Mouse (Mus musculus): ENCODE measurements around the gene Itpkc.

Gene Itpkc

DNA sequence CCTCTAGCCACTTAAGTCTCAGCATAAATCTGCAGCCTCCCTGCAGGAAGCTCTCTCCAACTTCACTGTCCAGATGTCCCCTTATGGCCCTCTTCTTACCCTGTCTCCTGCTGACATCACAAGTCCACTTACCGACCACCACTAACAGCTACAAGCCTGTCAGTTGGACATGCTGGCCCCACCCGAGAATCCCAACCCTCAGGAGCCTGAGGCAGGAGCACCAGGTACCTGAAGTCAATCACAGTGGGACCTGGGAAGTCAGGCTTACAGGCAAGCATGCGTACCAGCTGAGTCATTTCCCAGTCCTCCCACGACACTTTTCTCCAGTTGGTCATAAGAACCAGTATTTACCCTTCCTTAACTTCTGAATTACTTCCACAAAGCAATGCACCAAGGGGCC lies 34.7 kb downstream of the Itpkc start:
- DNase-seq (ENCODE audit: low spot score in 2 of 2) = no peak

DNA sequence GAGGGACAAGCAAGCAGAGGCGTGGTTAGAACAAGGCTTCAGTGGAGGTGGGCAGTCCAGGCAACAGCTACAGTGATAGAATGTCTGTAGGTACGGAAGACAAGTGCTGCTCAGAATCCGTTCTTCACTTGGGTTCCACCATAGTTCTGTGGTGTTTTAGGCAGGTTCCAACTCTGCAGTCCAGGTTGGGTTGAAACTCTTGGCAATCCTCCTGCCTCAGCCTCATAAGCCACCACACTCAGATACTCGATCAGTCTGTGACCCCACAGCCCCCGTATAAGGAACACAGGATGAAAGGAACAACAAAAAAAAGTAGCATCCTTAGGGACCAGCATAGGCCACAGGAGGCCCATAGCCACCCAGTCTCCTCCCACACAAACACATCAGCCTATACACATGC lies 36.0 kb downstream of the Itpkc start:
- DNase-seq (ENCODE audit: low spot score in 2 of 2) = no peak

DNA sequence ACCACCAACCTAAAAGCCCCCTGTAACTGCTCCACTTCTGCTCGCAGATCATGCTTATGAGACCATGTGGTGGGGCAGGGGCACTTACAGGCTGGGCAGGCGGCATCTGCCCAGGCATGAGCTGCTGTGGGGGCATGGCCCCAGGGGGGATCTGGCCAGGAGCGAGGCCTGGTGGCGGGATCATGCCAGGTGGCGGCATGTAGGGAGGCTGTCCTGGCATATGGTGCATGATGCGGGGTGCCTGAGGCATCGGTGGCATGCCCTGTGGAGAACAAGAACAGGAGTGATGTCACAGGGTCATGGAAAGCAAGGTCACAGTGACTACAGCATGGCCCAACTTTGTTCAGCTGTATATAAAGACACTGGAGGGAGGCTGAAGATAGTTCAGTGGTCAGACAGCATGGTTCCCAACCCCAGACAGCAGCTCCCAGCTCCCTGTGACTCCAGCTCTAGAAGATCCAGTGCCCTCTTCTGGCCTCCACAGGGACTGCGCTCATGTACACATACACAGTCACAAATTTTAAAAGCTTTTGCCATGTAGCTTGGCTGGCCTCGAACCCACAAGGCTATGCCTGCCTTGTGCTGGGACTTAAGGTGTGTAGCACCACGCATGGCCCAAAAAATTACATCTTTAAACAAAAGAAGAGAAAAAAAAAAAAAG lies 39.1 kb downstream of the Itpkc start:
- no peak for DNase-seq (ENCODE audit: low spot score in 2 of 2)

DNA sequence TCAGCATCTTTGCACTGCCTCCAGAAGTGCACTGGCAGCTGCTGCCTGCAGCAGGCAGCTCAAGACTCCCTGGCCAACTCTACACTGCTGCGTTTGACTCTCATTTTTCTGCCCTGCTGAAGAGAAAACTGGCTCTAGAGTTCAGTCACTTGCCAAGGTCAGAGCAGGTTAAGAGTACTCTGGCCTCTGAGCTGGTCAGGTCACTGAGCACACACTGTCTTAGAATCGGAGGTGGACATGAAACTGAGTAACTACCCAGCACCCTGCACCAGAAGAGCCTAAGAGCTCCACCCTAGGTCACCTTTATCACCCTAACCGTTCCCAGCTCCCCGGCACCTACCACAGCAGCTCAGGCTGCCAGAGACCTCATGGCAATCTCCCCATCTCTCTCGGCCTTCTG lies 42.5 kb downstream of the Itpkc start:
- no peak for DNase-seq (ENCODE audit: low spot score in 2 of 2)

DNA sequence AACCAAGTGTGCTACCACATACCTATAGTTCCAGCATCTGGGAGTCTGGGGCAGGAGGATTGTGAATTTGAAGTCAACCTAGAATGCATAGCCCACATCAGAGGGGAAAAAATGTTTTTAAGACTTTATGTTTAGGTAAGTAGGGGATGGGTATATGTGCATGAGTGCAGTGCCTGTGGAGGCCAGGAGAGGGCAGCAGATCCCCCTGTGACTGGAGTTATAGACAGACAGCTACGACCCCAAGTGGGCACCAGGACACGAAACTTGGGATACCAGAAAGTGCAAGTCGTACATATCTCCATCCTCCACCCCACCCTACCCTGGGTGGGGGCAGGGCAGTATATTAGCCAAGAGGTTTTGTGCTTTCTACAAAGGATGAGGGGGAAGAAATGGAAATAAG lies 43.5 kb downstream of the Itpkc start:
- DNase-seq (ENCODE audit: low spot score in 2 of 2) = no peak

DNA sequence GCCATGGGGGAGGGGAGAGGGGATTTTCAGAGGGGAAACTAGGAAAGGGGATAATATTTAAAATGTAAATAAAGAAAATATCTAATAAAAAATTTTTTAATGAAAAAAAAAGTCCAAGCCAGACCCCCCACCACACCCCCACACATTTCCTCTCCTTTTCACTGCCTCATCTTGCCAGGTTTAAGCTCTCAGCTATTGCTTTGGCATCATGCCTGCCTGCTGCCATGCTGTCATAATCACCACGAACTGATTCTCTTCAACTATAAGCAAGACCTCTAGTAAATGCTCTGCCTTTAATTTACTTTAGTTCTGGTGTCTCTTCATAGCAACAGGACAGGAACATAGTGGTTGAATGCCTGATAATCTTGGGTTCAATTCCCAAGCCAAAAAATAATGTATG lies 46.0 kb downstream of the Itpkc start:
- no peak for DNase-seq (ENCODE audit: low spot score in 2 of 2)

DNA sequence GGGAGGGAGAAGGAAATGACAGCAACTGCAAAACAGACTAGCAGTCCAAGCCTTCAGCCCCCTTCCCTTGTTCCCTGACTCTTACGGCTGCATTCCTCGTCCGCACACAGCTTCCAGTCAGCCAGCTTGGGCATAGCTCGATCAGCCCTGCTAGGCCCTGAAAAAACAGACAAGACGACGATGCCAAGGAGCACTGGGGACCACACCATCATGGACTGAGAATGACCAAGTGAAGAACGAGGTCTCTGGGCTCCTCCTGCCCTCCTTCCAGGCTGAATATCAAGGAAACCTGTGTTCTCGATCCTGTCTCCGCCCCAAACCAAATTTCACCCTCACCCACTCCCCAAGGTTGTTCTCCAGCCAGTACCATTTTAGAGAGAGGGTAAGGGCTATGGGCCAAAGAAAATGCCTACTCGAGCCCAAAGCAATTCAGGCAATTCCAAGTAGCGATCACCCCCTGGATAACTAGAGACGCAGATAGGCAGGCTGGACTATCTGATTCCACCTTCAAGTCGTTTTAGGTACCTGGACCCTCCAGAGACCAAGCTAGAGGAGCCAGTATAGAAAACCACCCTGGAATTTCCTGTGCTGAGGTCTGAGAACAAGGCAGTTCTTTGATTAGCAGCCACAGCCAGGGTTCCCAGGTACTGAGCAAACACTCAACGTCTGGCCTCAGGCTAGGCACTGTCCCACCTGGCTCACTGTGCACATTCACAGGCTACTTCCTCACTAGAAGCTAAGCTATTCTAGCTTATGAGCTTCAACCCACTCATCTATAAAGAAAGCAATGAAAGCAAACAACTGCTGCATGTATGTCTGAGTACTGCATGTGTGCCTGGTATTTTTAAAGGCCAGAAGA lies 47.4 kb downstream of the Itpkc start, which contains the start of the genes Gm21983 and Mia:
TSS of gene Gm21983 (minus strand) at position 250 of the 859 bp plus-strand sequence.
TSS of gene Mia (minus strand) at position 321 of the 859 bp plus-strand sequence.
- no peak for DNase-seq (ENCODE audit: low spot score in 2 of 2)

DNA sequence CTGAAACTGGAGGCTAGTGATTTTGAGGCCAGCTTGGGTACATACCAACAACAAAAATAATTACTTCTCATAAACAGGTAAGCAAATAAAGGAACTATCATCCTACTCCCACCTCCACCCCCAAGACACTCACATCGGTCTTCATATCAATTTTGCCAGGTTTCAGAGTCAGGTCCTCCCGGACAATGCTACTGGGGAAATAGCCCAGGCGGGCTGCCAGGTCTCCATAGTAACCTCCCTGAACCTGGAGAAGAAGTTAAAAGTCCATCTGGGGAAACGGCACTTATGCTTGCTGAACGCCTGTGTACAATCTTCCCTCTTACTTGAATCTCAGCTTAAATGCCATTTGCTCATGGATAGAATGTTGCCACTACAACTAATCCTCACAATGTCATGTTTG lies 48.4 kb downstream of the Itpkc start:
- no peak for DNase-seq (ENCODE audit: low spot score in 2 of 2)

DNA sequence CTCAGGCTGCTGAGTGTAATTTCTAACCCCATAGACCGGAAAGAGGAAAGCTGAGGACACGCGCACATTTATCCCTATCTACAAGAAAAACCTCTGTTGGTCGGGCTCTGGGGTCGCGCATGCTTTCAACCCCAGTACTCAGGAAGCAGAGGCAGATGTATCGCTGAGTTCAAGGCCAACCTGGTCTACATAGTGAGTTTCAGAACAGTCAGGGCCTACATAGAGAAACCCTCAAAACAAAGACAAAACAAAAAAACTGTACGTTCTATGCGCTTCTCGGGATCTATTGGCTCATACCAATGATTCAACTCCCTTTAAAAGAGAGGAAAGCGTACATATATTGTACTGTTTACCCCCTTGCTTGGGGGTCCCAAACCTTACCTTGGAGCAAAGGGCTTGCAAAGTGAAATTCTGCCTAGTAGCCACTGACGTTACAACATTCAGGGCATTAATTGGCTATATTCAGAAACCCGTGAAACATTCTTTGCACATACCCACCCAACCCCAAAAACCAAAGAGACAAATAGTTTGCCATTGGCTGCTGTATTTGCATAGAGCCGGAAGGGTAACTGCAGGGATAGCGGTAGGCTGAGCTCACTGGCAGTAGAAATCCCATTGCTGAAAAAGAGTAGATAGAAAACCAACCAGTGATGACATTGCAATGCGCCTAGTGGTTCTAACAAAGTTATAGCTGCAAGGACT lies 49.1 kb downstream of the Itpkc start:
- DNase-seq (ENCODE audit: low spot score in 2 of 2) = no peak

DNA sequence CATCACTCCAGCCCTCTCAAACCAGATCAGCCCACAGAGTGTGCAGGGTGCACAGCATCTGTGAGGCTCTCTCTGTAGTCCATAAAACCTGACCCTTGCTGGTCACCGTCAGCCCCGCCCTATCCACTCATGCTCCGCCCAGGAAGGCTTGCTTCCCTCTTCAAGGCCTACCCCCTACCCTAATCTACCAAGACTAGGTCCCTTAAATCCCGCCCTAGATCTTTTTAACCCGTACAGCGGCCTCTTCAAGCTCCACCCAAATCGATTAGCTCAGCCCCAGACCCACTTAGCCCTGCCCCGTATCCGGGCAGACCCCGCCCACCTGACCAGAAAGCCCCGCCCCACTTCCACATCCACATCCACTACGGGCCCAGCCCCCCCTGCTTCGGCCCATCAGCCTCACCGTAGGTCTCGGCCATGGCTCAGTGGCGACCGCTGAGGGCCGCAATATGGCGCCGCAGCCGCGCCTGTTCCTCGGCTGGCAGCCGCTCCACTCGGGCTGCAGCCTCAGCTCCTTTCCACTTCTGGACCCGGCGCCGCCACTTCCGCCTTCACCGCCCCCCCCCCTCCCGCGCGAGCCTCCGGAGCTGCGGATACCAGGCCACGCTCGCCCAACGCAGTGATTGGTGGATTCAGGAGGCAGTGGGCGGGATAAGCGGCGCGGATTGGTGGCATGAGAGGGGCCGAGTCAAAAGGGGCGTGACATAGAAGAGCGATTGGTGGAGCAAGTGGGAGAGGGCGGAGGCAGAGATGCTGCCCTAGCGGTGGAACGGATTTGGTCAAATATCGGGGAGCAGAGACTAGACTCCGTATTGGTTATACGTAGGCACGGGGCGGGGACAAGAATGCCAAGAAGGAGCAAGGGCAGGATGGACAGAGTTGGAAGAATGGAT lies 49.9 kb downstream of the Itpkc start, which contains the start of gene Rab4b:
TSS of gene Rab4b (minus strand) at position 573 of the 893 bp plus-strand sequence.
- DNase-seq (ENCODE audit: low spot score in 2 of 2) = peak; percentile 99

DNA sequence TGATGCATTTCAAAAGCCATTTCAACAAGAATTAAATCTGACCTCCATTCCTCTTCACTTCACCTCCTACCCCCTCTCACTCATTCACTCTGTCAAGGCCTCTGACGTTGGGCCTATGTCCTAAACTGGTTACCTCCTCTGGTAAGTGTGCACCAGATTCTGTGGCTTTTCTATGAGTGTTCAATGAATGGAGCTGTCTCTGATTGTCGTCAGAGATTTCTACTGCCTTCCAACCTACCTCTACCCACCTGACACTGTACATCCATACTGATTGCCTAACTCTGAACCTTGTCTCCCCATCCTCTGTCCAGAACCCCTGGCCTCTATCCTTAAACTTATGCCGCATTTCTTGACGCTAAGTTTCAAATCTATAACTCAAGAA lies 50.5 kb downstream of the Itpkc start:
- no peak for DNase-seq (ENCODE audit: low spot score in 2 of 2)

DNA sequence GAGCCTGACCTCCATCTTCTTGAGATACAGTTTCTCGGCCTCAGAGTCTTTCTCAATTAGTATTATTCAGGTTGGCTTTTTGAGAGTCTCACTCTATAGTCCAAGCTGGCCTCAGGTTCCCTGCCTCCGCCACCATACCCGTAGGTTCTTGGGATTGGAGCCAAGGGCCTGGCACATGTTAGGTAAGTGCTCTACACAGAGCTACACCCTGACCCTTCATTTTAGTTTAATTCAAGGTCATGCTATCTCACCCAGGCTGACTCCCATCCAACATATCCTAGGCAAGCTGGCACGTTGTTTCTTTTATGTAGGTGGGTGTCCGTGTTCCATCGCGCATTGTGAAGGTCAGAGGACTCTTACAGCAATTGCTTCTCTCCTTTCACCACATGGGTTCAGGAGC lies 53.6 kb downstream of the Itpkc start:
- no peak for DNase-seq (ENCODE audit: low spot score in 2 of 2)

DNA sequence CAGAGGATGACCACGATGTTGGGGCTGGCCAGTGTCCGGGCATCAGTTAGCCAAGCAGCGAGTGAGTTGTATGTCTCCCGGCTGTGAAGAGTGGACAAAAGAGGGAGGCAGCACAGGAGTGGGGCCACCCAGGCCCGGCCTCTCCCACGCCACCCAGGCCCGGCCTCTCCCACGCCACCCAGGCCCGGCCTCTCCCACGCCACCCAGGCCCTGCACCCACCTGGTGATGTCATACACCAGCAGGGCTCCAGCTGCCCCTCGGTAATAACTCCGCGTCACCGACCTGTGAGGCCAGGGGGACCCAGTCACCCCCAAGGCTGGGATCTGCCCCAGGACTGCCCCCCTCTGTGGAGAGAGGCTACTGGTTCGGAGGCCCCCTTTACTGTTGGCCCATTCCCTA lies 54.0 kb downstream of the Itpkc start:
- DNase-seq (ENCODE audit: low spot score in 2 of 2) = no peak

DNA sequence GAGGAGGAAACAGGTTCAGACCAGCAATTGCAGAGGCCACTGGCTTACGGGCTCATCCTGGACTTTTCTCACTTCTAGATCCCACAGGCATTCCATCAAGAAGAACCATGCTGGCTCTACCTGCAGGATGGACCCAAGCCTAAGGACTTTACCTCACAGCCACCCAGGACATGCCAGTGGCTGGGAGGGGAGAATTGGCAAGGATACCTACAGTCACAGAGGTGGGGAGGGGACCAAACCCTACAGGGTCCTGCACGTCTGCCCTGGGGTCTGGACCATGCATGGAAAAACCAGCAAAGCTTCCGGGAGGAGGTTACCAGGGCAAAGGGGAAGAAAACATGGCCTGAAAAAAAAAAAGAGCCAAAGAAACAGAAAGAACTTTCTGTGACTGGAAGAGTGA lies 57.5 kb downstream of the Itpkc start:
- DNase-seq (ENCODE audit: low spot score in 2 of 2) = no peak

DNA sequence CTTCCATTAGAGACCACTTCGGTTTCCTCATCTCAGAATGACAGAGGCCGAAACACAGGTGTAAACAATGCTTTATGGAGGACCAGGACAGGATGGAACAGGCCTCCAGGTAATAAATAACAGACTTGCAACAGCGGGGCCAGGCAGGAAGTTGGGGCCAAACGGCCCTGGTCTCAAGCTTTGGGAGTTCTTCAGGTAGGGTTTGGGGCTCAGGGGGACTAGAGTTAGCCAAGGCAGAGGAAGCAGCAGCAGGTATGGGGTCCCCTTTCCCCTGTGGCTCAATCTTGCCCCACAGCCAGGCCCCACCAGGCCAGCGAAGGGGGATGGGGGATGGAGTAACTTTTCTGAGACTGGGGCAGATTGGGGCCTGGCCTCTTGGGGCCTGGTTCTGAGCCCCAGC lies 60.1 kb downstream of the Itpkc start:
- DNase-seq (ENCODE audit: low spot score in 2 of 2) = no peak

DNA sequence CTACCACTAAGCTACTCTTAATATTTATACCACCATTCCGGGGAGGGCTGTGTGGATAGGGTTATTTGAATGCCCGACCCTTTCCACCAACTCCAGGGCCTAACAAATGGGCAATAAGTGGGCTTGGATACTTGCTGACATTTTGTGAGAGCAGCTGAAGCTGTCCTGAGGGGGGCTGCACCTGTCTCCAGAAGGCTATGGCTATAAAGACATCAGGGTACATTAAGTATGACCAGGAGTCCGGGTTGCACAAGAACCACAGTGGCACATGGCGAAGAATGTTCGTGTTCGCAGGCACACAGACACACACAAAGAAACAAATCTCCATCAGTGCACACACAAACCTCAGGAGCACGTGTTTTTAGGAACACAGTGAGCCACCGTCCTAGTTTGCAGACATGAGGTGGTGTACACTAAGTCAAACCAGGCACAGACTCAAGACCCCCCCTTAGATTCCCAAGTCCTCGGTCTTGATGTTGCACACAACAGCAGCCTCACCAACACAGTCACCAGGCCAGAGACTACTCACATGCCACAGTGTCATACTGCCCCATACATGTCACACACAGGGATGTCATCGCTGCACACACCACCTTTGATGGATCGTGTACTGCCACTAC lies 60.9 kb downstream of the Itpkc start:
- DNase-seq (ENCODE audit: low spot score in 2 of 2) = no peak

DNA sequence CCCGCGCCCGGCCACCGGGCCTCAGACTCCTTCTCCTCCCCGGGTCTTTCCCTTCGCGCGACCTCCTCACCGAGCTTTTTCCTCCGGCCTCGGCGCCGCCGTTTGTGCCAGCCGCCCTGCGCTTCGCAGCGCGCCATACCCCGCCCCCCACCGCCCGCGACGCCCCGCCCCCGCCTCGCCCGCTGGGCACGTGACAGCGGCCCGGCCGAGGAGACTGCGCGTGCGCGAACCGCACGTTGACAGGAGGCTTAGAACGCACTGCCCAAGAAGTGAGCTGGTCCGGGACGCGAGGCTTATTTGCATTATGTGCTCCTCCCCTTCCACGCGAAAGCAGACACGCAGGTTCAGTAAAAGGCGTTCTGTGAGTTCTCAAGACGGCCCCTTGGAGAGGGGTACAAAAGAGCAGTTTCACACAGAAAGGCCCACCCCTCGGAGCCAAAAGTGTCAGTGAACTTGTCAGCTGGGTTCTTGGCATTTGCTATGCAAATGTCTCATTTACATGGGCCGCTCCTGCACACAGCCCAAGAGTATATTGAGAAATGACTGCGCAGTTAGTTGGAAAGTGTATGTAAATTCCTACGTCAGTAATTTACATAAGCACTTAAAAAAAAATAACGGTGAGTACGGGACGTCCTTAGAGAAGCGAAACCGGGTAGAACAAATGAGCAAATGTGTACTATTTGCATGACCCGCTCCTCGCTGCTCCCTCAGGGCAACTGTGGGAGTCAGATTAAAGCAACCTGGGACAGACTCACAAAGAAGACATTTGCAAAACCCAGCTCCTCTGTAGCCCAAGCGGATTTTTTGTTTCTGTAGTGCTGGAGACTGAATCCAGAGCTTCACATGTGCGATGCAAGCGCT lies 61.6 kb downstream of the Itpkc start, which contains the start of gene Egln2:
TSS of gene Egln2 (minus strand) at position 189 of the 861 bp plus-strand sequence.
- peak; percentile 91 to 95 for DNase-seq (ENCODE audit: low spot score in 2 of 2)

DNA sequence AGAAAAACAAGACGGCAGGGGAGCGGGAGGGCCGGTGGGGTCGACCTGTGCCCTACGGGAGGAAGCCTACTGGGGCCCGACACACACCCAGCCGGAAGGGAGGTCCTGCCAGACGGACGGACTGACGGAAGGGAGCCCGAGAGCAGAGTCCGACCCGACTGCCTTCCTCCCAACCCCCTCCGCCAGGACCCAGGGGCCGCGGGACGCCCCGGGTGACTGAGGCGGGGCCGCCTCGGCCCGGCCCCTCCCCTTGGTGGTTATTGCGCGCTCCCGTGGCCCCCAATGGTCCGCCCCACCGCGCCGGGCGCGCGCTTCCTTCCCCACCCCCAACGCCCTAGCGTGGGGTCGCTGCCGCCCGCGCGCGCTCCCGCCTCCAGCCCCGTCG lies 62.2 kb downstream of the Itpkc start:
- DNase-seq (ENCODE audit: low spot score in 2 of 2) = peak; percentile 84 to 88

DNA sequence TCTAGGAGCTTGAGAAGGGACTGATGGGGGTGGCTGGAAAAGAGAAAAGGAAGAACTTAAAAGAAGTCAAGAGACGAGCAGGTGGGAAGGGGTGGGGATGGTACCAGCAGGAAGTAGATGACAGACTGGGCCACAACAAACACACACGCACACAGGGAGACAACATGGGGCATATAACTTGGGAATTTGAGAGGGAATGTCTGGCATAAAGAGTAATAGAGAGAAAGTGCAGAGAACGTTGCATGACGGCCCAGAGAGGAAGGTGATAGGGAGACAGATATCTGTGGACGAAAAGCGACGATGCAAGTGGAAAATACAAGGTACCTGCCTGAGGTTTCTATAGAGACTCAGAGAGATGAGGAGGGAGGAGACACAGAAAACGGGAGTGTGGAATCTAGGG lies 62.8 kb downstream of the Itpkc start:
- DNase-seq (ENCODE audit: low spot score in 2 of 2) = no peak

All from urinary bladder, postnatal 4 days (tissue).